Mouse (Mus musculus) pancreas, adult 10 weeks (tissue): Measurements from ENCODE around the gene Tmed9. TPM values are rescaled to one million over a fixed set of nuclear protein-coding genes. Genes with fewer than 3 reads are reported as not detected.

Experiments used
- polyA plus RNA-seq: library from polyadenylated mRNA; stranded (reverse); fragments of 350-450 nt; fragmentation: Illumina TruSeq; extraction: RNeasy Lipid Tissue Mini Kit (QIAGEN cat#74804); gene quantifications from one replicate; pipeline ENCODE4 v1.2.3, GENCODE M21; 2015; ENCODE audit warnings: low read depth, low replicate concordance; ENCODE audit not compliant: insufficient read depth

Tmed9 gene
- 41.1 TPM for polyA plus RNA-seq

DNA sequence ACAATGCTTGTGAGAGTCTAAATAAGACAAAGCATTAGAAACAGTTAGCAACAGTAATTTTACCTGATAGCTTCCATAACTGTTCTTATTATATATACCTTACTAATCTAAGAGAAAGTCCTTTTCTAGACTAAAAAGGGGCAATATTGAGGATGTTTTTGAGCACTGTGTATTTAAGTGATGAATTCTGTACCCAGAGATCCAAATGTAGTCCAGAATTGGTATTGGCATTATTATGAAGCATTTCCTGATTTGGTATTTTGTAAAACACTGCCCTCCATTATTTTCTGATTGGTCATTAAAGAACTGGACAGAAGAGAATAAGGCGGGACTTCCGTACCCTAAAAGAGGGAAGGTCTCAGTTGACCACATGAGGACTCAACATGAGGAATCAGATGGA is at the start of gene Tmed9:
TSS of gene Tmed9 (plus strand) at position 301 of the 400 bp plus-strand sequence.

GRCm38 (mm10) chr13:55529198-55529915 is 44.2 kb upstream of the Tmed9 start, which contains the start of gene Dok3:
Gene Dok3 (minus strand): TSS chr13:55529296.

DNA sequence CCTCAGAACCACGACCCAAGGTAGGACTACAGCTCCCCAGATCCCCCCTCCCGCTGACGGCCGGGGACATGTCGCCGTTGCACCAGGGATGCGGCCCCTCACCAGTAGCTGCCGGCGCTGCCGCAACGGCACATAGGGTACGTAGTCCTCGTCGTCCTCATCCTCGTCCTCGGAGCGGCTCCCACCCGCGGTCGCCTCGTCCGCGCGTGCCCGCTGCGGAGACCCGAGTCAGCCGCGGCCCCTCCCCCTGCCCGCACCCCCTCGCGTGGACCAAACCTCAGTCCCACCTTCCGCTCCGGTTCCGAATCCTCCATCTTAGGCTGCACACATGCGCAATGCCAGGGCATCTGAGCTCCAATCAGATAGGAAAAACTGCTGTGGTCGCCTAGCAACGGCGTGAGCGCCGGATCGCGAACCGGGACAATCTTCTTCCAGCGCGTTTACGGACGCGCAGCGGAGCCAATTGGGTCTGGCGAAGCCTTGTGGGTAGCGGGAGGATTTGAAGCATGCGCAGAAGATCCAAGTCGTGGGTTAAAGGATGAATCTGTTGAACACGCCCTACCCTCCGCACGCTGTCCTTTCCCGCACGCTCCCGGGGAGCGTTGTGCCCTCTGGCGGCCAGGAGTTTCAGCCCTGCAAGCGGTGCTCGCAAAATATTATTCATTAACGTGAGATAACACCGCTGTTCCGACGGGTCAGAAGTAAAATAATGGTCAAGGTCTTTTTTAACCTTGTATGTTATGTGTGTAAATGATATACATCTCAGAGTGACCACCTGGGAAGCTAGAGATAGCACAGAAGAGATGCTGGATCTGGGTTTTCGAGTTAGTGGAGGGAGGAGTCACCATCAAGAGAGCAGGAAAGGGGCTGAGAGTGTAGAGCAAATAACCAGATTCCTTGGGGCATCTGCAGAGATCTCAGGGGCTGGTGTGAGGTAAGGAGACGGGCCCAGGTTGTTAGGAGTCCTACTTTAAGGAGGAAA is 37.0 kb upstream of the Tmed9 start, which contains the start of gene Ddx41:
TSS of gene Ddx41 (minus strand) at position 465 of the 982 bp plus-strand sequence.

GRCm38 (mm10) chr13:55571027-55571751 is 2.3 kb upstream of the Tmed9 start, which contains the start of gene Fam193b:
Gene Fam193b (minus strand): TSS chr13:55571120.

DNA sequence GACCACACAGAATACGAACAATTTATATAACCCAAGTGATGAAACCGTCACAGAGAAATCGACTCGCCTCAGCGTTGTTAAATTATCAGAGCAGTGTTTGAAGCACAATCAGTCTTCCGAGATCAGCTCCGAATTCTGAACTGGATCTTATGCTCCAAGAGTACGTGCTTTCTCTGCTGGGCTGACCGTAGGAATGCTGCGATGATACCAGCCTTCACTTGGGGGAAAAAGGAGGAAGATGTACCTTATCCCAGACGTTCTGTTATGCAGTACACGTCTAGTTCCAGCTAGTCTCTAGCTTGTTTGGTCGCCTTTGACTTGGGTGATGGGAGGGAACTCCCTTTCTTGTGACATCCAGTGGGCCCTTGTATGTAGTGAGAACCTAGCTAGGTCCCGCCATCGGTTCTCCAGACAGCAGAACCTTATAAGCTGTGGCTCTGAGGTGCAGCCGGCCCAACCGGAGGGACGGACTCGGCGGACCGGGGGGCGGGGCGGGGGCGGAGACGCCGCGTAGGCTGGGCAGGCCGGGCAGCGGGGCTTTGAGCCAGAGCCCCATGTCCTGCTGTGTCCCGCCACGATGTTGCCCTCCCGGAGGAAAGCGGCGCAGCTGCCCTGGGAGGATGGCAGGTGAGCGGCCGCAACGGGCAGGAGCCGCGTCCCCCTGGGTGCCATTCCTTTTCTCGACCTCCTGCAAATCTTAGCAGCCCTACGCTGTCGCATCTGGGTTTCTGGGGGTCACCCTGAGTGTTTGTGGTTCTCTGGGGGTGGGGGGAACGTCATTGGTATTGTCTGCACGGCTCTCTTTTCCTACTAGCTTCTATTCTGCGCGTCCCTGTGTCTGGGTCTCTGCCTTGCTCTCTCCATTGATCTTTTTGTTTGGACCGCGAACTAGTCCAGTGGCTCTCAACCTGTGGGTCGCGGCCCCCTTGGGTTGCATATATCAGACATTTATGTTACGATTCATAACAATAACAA is 26.3 kb downstream of the Tmed9 start, which contains the start of gene B4galt7:
TSS of gene B4galt7 (plus strand) at position 331 of the 975 bp plus-strand sequence.

GRCm38 (mm10) chr13:55622649-55623541 is 49.4 kb downstream of the Tmed9 start, which contains the start of gene Caml:
Gene Caml (plus strand): TSS chr13:55623005.

GRCm38 (mm10) chr13:55634639-55635127 is 61.2 kb downstream of the Tmed9 start, which contains the start of gene Ddx46:
Gene Ddx46 (plus strand): TSS chr13:55635027.

Other genes with a start within 250 kb of the Tmed9 start
- gene Mxd3, start 243.9 kb upstream of the Tmed9 start, polyA plus RNA-seq = not detected
- gene Lman2, start 210.9 kb upstream of the Tmed9 start, polyA plus RNA-seq = 21.4 TPM
- gene Rgs14, start 204.0 kb upstream of the Tmed9 start, polyA plus RNA-seq = 0.44 TPM
- gene Slc34a1, start 175.5 kb upstream of the Tmed9 start, polyA plus RNA-seq = not detected
- gene Pfn3, start 158.5 kb upstream of the Tmed9 start, polyA plus RNA-seq = not detected
- not detected for gene F12, start 146.9 kb upstream of the Tmed9 start, polyA plus RNA-seq
- gene Grk6, start 128.7 kb upstream of the Tmed9 start, polyA plus RNA-seq = 9.0 TPM
- 0.63 TPM for gene Prr7, start 109.5 kb upstream of the Tmed9 start, polyA plus RNA-seq
- 5.1 TPM for gene Dbn1, start 85.6 kb upstream of the Tmed9 start, polyA plus RNA-seq
- 10.5 TPM for gene Pdlim7, start 60.1 kb upstream of the Tmed9 start, polyA plus RNA-seq
- gene Dok3, start 44.4 kb upstream of the Tmed9 start, polyA plus RNA-seq = 2.5 TPM
- 11.5 TPM for gene Ddx41, start 37.1 kb upstream of the Tmed9 start, polyA plus RNA-seq
- gene Fam193b, start 2.6 kb upstream of the Tmed9 start, polyA plus RNA-seq = 137 TPM
- 4.6 TPM for gene B4galt7, start 26.2 kb downstream of the Tmed9 start, polyA plus RNA-seq
- gene Caml, start 49.3 kb downstream of the Tmed9 start, polyA plus RNA-seq = 11.0 TPM
- 18.4 TPM for gene Ddx46, start 61.3 kb downstream of the Tmed9 start, polyA plus RNA-seq
- gene B230219D22Rik, start 119.4 kb downstream of the Tmed9 start, polyA plus RNA-seq = 10.2 TPM
- gene Txndc15, start 140.9 kb downstream of the Tmed9 start, polyA plus RNA-seq = 11.3 TPM
- 18.0 TPM for gene Pcbd2, start 153.6 kb downstream of the Tmed9 start, polyA plus RNA-seq
- not detected for gene Catsper3, start 210.8 kb downstream of the Tmed9 start, polyA plus RNA-seq